Mouse (Mus musculus) embryonic facial prominence, embryonic 13.5 days (tissue): ENCODE data around the gene Psmb5. TPM values are rescaled to one million over a fixed set of nuclear protein-coding genes. Genes with fewer than 3 reads are reported as not detected.

Experiments used
- ATAC-seq: fragments of 200-750 bp; cut with Nextera tagmentation; 2 replicates; pipeline ENCODE4 v1.8.0; 2017; ENCODE audit warnings: low read depth; ENCODE audit not compliant: insufficient number of reproducible peaks, insufficient read depth, low FRiP score, low TSS enrichment
- H3K27ac ChIP-seq: fragments of 300-500 bp; sonication (generic); 2 replicates; pipeline ENCODE4 v1.5.1; 2015; ENCODE audit warnings: moderate library complexity, mild to moderate bottlenecking, inconsistent platforms
- H3K27me3 ChIP-seq: fragments of 300-500 bp; sonication (generic); 2 replicates; pipeline ENCODE4 v1.6.1; 2015; ENCODE audit warnings: mild to moderate bottlenecking, inconsistent platforms
- H3K36me3 ChIP-seq: fragments of 300-500 bp; sonication (generic); 2 replicates; pipeline ENCODE4 v1.6.1; 2015; ENCODE audit warnings: mild to moderate bottlenecking, inconsistent platforms
- H3K4me1 ChIP-seq: fragments of 300-500 bp; sonication (generic); 2 replicates; pipeline ENCODE4 v1.6.1; 2015; ENCODE audit warnings: inconsistent platforms
- H3K4me2 ChIP-seq: fragments of 300-500 bp; sonication (generic); 2 replicates; pipeline ENCODE4 v1.6.1; 2015; ENCODE audit warnings: moderate library complexity, mild to moderate bottlenecking, inconsistent platforms
- H3K4me3 ChIP-seq: fragments of 300-500 bp; sonication (generic); 2 replicates; pipeline ENCODE4 v1.5.1; 2015; ENCODE audit warnings: mild to moderate bottlenecking, inconsistent platforms
- H3K9ac ChIP-seq: fragments of 300-500 bp; sonication (generic); 2 replicates; pipeline ENCODE4 v1.6.1; 2015; ENCODE audit warnings: mild to moderate bottlenecking, inconsistent platforms
- H3K9me3 ChIP-seq: fragments of 300-500 bp; sonication (generic); 2 replicates; pipeline ENCODE4 v1.6.1; 2016; ENCODE audit warnings: inconsistent platforms
- WGBS: fragments of 180-500 bp; shearing (Covaris S2); methylation state at CpG from one replicate; pipeline ENCODE4 v1.1.7; 2015; ENCODE audit warnings: mixed read lengths; 5-methylcytosine and 5-hydroxymethylcytosine counted together
- microRNA counts: library from miRNA; unstranded; fragments of <30 nt; microRNA quantifications from one replicate; lab custom pipeline; 2016
- microRNA-seq: library from miRNA; unstranded; fragments of <30 nt; microRNA quantifications from one replicate; pipeline ENCODE4, GENCODE M21; 2016
- polyA plus RNA-seq: library from polyadenylated mRNA; unstranded; fragments of >200 nt; fragmentation: Nextera tagmentation; extraction: Ambion mirVana; gene quantifications from 2 replicates; pipeline ENCODE4 v1.2.1, GENCODE M21; 2015

Psmb5 gene
- polyA plus RNA-seq, 1 experiment from 2014 or later = 390 TPM

GRCm38 (mm10) chr14:54572122-54572521, 45.7 kb downstream of the Psmb5 start:
- H3K36me3 ChIP-seq = peaks cover 62% of the 10 kb centered on the region
- WGBS = 60% methylated on average over 4 of the region's 4 CpGs
- peak overlapping the region; percentile 85 for H3K4me2 ChIP-seq
- no peaks in the 10 kb centered on the region for H3K9me3 ChIP-seq
- ATAC-seq = no peak
- H3K9ac ChIP-seq = peak overlapping the region; percentile 100
- H3K4me3 ChIP-seq = 0 out of 2 replicates have a peak overlapping the region, but pooled peaks have one; percentile 93
- H3K27ac ChIP-seq = peak overlapping the region; percentile 96
- peaks cover 40% of the 10 kb centered on the region for H3K4me1 ChIP-seq
- H3K27me3 ChIP-seq = no peaks in the 10 kb centered on the region

- no peaks in the 10 kb centered on the region for H3K9me3 ChIP-seq
- H3K27me3 ChIP-seq = no peaks in the 10 kb centered on the region
- H3K9ac ChIP-seq = no peak overlapping the region
- H3K36me3 ChIP-seq = peaks cover 74% of the 10 kb centered on the region
- ATAC-seq = no peak
- WGBS = 44% methylated on average over 17 of the region's 17 CpGs
- H3K4me2 ChIP-seq = no peak overlapping the region
- H3K4me3 ChIP-seq = no peak overlapping the region
- H3K4me1 ChIP-seq = peaks cover 37% of the 10 kb centered on the region
- 0 out of 2 replicates have a peak overlapping the region, but pooled peaks have one; percentile 13 for H3K27ac ChIP-seq
Measured at GRCm38 (mm10) chr14:54569451-54570392, 48.1 kb downstream of the Psmb5 start.

- Histone ChIP-seq H3K4me2 (no peak overlapping the region), H3K4me3 (no peak overlapping the region), H3K9ac (no peak overlapping the region), H3K27me3 (no peaks in the 10 kb centered on the region), H3K4me1 (peaks cover 29% of the 10 kb centered on the region), H3K27ac (no peak overlapping the region), H3K9me3 (no peaks in the 10 kb centered on the region), H3K36me3 (peaks cover 74% of the 10 kb centered on the region)
- ATAC-seq = no peak
- WGBS = 74% methylated on average over 15 of the region's 15 CpGs
Measured at GRCm38 (mm10) chr14:54568694-54569414, 49.0 kb downstream of the Psmb5 start.

MicroRNAs encoded within 50 kb of the gene (microRNA counts, 519-probe panel; counts per million panel counts)
- microRNA mmu-miR-686 (lab: Ali Mortazavi, UCI) = 236 counts per million, percentile 44 among the panel's probes with 10 or more counts

Small RNA genes within 50 kb of the gene (microRNA-seq; reads per million reads assigned to microRNA genes)
- gene Mir686 (not detected), gene Mir6948 (not detected)

Other genes with a start within 250 kb of the Psmb5 start
- 4.5 and 6.2 TPM in 2 replicates for gene Slc7a7, start 200.2 kb downstream of the Psmb5 start, polyA plus RNA-seq
- 203 and 286 TPM in 2 replicates for gene Mrpl52, start 191.1 kb downstream of the Psmb5 start, polyA plus RNA-seq
- 202 and 208 TPM in 2 replicates for gene Mmp14, start 186.4 kb downstream of the Psmb5 start, polyA plus RNA-seq
- 29.7 and 33.1 TPM in 2 replicates for gene Lrp10, start 153.9 kb downstream of the Psmb5 start, polyA plus RNA-seq
- 2.1 and 3.6 TPM in 2 replicates for gene Rem2, start 141.9 kb downstream of the Psmb5 start, polyA plus RNA-seq
- 84.6 and 86.6 TPM in 2 replicates for gene Prmt5, start 100.5 kb downstream of the Psmb5 start, polyA plus RNA-seq
- gene Haus4, start 63.4 kb downstream of the Psmb5 start, polyA plus RNA-seq = 53.1 and 54.5 TPM in 2 replicates
- 55.6 and 63.3 TPM in 2 replicates for gene Ajuba, start 40.5 kb downstream of the Psmb5 start, polyA plus RNA-seq
- gene 4931414P19Rik, start 12.0 kb downstream of the Psmb5 start, polyA plus RNA-seq = 8.9 and 9.1 TPM in 2 replicates
- 0.06 TPM in 1 of 2 replicates, not detected in the other for gene Psmb11, start 3.4 kb upstream of the Psmb5 start, polyA plus RNA-seq
- gene Gm17606, start 22.9 kb upstream of the Psmb5 start, polyA plus RNA-seq = not detected in 2 replicates
- 6.8 and 7.9 TPM in 2 replicates for gene Cdh24, start 23.3 kb upstream of the Psmb5 start, polyA plus RNA-seq
- gene 1700123O20Rik, start 68.2 kb upstream of the Psmb5 start, polyA plus RNA-seq = 89.2 and 103 TPM in 2 replicates
- 169 and 173 TPM in 2 replicates for gene Acin1, start 68.9 kb upstream of the Psmb5 start, polyA plus RNA-seq
- 0.14 and 0.17 TPM in 2 replicates for gene Gm29776, start 80.8 kb upstream of the Psmb5 start, polyA plus RNA-seq
- gene Cebpe, start 94.2 kb upstream of the Psmb5 start, polyA plus RNA-seq = not detected in 2 replicates
- gene Slc7a8, start 163.9 kb upstream of the Psmb5 start, polyA plus RNA-seq = 2.3 and 2.9 TPM in 2 replicates
- gene Rnf212b, start 196.1 kb upstream of the Psmb5 start, polyA plus RNA-seq = not detected in 2 replicates